Mouse (Mus musculus): ENCODE measurements at regions not wholly inside any gene's neighbourhood (a gene's known extent, or its start where the extent isn't known, plus 50 kb on each side); places are given as distances from the start of the nearest gene placed in this dataset.

- DNase-seq: no peak
Observed at GRCm38 (mm10) chr3:52158788-52159260, 53.9 kb upstream of the Maml3 start.

- no peak for DNase-seq
Observed at GRCm38 (mm10) chr3:52161688-52162087, 56.8 kb upstream of the Maml3 start.

GRCm38 (mm10) chr3:52163990-52164389 lies 59.1 kb upstream of the Maml3 start:
- DNase-seq: no peak

GRCm38 (mm10) chr3:52167420-52167819 lies 62.5 kb upstream of the Maml3 start:
- DNase-seq: no peak

GRCm38 (mm10) chr3:52170847-52171246 lies 66.0 kb upstream of the Maml3 start:
- DNase-seq: no peak

- DNase-seq: no peak
Observed at GRCm38 (mm10) chr3:52171303-52171702, 66.4 kb upstream of the Maml3 start.

- no peak for DNase-seq
Observed at GRCm38 (mm10) chr3:52173490-52173889, 68.6 kb upstream of the Maml3 start.

DNA sequence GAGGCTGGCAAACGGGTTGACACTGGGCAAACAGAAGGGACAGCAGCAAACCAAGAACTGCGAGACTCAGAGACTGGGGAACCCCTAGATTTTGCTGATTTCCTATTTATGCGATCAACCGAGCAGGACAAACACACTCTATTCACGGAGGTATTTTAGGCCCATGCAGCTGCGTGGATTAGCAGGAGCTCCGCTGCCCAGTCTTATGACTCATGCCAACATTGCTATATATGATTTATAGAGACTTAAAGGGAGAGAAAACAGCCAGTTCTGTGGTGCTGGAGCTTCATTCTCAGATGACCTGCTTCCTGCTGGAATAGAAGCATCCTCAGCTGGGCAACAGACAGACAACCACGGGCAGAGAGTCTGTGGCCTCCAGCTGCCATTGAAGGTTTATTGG lies 71.2 kb upstream of the Maml3 start:
- DNase-seq: no peak

GRCm38 (mm10) chr3:52178851-52179250 lies 74.0 kb upstream of the Maml3 start:
- DNase-seq: no peak

- peak; percentile 66 for DNase-seq
Observed at GRCm38 (mm10) chr3:52179686-52180085, 74.8 kb upstream of the Maml3 start.

- peak; percentile 13 for DNase-seq
Observed at GRCm38 (mm10) chr3:52180306-52180705, 75.4 kb upstream of the Maml3 start.

DNA sequence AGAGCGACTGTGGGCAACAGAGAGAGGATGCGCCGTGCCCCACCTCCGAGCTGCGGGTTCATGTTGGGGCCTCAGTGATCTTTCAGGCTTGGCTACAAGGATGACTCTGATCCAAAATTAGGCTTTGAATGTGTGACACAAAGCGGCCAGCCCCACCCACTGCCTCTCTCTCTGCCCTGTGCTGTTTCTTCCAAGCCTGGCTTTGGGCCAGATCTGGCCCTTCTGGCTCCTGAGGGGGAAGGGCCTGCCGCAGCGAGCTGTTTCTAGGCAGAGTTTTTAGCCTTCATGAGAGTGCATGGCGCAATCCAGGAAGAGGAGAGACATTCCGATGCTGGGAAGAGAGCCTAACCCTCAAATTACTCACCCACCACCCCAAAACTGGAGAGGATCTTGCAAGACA lies 75.9 kb upstream of the Maml3 start:
- DNase-seq: peak; percentile 77

DNA sequence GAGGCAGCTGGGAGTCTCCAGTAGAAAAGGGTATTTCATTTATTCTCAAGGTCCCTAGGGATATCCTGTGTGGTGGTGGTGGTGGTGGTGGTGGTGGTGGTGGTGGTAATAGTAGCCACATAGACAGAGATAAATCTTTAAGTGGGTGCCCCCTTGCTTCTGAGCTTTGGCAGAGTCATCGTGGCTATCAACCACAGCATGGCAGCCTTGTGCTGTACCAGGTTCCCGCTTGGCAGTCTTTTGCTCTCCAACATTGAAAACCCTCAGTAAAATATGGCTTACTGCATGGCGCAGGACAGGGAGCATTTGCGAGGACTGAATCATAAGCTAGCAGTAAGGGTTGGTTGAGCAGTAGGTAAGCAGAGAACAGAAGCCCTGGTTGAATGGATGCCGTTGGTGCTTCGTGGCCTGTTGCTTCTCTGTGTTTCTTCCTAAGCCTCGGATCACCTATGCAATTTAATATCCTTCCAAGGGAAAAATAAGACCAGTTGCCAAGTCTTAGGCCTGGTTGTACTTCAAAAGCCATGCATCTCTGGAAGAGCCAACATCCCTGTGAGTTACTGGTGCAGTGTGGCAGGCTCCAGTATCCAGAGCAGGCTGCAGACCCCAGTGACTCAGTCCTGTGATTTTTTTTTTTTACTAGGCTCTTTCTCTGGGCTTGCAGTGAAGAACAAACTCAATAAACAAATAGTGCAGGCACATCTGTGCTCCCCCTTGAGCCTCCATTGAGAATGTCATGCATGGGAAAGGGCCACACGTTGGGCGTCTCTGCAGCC lies 76.6 kb upstream of the Maml3 start:
- DNase-seq: no peak

- no peak for DNase-seq
Observed at GRCm38 (mm10) chr3:52184241-52184640, 79.4 kb upstream of the Maml3 start.

GRCm38 (mm10) chr3:52185351-52185750 lies 80.5 kb upstream of the Maml3 start:
- DNase-seq: no peak

- DNase-seq: no peak
Observed at GRCm38 (mm10) chr3:52187401-52187801, 80.7 kb upstream of the Foxo1 start.

DNA sequence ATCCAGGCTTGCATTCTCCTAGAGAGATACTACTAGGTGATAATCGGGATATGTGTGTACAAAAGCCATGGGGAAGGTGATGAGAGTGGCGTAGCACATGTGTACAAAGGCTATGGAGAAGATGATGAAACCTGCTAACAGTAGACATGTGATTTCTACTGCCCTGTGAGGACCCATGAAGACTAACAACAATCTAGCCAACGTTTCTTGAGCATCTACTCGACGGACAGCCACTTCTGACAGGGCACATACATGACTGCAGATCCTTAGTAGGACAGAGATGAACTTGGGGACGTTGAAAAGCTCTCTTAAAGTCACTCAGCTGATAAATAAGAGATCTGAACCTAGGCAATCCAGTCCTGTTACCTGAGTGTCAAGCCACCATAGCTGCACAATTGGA lies 79.8 kb upstream of the Foxo1 start:
- no peak for DNase-seq

- DNase-seq: no peak
Observed at GRCm38 (mm10) chr3:52189016-52189415, 79.1 kb upstream of the Foxo1 start.

DNA sequence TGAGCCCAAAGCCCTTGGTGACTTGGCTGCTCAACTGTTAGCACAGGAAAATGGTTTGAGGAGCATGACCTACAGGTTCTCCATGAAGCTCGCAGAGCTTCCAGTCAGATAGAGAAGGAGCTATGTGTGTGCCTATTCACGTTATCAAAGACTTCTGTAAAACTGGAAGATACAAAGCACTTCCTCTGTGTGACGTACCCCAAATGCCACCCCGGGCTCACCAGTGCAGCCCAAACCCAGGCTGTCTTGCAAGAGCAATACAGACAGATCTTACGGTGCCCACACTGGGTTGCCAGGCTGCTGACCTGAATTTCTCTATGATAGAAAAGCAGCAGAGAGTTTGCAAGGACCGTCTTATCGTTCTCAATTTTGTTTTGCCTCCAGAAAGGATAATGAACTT lies 78.1 kb upstream of the Foxo1 start:
- no peak for DNase-seq

GRCm38 (mm10) chr3:52193026-52193425 lies 75.1 kb upstream of the Foxo1 start:
- DNase-seq: no peak

DNA sequence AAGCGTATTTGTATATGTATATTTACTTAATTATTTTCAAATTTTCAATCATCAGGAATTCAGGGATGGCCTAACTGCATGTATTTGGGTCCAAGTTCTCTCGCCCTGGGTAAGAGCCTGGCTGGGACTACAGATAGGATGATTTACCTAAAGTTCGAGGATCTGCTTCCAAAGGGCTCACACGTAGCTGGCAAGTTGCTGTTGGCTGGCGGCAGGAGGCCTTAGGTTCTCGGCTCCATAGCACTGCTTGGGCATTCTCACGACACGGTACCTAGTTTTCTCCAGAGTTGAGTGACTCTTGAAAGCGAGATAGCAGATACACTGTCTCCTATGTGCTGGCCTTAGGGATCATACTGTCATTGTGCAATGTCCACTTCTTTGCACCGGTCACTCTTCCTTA lies 73.9 kb upstream of the Foxo1 start:
- no peak for DNase-seq

DNA sequence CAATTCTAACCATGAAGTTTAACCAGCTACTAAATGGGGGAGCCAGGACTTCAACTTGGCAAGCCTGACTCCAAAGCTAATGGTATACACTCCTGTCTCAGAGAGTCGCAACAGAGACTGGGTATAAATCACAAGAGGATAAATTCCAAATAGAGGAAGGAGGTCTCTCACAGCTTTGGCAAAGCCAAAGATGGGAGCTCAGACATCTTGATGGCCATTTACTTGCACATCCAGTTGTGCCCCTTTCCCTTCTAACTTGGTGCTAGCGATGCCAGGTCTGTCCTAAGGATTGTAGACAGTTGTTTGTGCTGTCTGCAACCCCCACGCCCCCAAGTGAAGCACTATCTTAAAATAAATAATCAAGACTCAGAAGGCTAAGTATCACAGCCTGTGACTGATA lies 72.7 kb upstream of the Foxo1 start:
- no peak for DNase-seq

GRCm38 (mm10) chr3:52196047-52196935 lies 71.8 kb upstream of the Foxo1 start:
- DNase-seq: peak; percentile 83

DNA sequence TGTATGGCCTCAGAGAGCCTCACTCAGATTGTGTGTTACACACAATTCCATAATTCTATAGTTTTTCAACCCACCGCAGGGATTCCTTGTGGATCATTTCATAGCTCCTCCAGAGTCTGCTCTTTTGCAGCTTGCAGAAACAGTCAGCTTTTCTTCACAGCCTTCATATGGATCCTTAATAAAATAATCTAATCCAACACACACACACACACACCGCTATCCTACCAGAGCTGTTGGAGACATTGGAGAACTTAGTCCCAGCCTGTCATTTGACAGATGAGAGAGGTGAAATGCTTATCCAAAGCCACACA lies 71.2 kb upstream of the Foxo1 start:
- DNase-seq: no peak

Measured in gastrocnemius, postnatal 10 days (tissue).